Mouse (Mus musculus) testis, postnatal 14 days (tissue): ENCODE measurements around the gene Tsc1.

Experiments
- DNase-seq: peaks from one replicate; pipeline ENCODE4 v3.0.0; 2021; ENCODE audit warnings: low spot score

Tsc1 gene

DNA sequence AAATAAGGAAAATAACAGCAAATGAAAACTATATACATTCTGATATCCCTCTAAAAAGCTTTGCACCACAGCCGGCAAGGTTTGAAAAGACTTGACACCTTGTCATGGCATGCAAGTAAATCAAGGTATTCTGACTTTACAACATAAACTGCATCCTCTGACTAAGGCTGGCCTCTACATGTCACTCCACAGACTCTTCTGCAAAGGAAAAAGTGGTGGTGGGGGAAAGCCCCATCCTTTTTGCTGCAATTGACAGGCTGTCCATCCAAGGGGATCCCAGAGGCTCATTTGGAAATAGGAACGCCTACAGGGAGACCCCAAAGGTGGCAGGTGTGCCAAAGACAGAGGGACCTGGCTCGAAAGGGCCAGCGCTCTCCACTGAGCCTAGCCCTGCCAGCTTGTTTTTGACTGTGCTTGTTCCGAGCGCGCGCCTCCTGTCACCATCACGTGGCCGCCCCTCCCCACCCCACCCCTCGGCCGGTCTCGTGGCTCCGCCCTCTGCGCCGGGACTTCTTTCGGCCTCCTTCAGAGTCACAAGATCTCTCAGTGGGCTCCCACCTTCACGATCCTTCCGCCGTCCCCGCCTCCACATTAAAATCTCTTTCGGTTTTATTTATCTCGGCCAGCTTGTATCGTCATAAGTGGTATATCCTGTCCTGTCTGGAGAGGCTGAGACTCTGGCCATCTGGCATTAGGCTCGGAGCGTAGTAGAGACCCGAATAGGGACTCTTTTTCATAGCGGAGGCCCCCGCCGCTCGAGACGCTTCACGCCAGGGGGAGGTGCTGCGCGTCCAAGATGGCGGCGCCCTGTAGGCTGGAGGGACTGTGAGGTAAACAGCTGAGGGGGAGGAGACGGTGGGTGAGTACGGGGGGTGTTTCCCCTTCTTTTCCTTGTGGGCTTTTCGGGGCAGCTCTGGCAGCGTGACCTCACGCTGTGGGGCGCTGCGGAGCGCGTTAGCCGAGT is at the start of gene Tsc1:
Tsc1 (plus strand) TSS at position 768 of the 964 bp plus-strand sequence.
- peak; percentile 97 for DNase-seq

GRCm38 (mm10) chr2:28591479-28591878 is 49.5 kb upstream of the Tsc1 start:
- no peak for DNase-seq

- DNase-seq = peak; percentile 77
These were observed 48.2 kb upstream of the Tsc1 start for GRCm38 (mm10) chr2:28592809-28593208.

GRCm38 (mm10) chr2:28596021-28596420 is 45.0 kb upstream of the Tsc1 start:
- DNase-seq = no peak

GRCm38 (mm10) chr2:28596998-28597397 is 44.0 kb upstream of the Tsc1 start:
- DNase-seq = peak; percentile 47

- no peak for DNase-seq
These were observed 43.1 kb upstream of the Tsc1 start for GRCm38 (mm10) chr2:28597733-28598547.

DNA sequence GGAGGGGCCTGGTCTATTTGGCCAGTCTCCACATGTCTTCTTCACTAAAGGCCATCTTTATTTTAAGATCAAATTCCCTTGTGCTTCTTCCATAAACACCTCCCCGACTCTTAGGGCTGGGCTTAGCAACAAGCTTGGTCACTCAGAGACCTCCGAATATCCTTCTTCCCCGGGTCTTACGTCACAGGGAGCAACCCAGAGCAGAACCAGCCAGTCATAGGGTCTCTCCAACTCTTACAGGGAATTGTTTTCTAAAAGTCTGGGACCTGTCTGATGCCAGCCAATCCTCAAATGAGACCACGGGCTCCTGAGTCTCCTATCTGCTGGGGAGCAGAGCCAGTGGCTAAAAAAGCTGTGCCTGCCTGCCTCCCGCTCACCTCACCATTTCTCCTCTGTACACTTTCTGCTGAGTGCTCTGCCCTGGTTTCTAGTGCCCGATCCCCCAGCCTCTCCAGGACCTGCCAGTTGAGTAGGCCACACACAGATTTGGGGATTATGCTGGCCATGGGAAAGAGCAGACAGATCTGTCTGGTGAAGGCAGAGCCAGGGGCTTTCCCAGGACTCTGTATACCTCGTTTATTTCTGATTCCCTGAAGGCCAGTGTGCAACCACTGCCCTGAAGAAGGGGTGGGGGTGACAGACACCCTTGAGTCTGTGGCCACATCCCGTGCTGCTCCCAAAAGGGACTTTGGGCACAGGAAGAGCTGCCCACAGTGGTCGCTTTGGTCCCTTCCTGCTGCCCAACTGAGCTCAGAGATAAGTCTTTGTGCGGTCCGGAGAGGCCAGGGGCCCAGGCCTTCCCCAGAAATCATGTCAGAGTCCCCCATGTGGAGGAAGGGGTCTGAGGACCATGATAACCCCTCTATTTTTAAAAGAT is 42.1 kb upstream of the Tsc1 start:
- no peak for DNase-seq

DNA sequence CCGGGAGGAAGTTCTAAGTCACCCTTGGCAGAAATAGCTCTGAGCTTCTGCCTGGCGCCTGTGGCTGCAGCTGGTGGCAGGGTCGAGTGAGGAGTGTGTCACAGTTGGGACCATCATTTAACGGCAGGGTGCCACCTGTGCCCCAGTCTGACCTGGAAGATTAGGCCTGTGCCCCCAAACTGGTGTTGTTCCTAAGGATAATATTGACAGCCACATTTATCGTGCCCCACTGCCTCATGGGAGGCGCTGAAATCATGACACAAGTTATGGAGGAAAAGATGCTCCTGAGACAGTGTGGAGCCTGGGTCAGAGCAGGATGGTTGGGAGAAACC is 41.5 kb upstream of the Tsc1 start:
- no peak for DNase-seq

DNA sequence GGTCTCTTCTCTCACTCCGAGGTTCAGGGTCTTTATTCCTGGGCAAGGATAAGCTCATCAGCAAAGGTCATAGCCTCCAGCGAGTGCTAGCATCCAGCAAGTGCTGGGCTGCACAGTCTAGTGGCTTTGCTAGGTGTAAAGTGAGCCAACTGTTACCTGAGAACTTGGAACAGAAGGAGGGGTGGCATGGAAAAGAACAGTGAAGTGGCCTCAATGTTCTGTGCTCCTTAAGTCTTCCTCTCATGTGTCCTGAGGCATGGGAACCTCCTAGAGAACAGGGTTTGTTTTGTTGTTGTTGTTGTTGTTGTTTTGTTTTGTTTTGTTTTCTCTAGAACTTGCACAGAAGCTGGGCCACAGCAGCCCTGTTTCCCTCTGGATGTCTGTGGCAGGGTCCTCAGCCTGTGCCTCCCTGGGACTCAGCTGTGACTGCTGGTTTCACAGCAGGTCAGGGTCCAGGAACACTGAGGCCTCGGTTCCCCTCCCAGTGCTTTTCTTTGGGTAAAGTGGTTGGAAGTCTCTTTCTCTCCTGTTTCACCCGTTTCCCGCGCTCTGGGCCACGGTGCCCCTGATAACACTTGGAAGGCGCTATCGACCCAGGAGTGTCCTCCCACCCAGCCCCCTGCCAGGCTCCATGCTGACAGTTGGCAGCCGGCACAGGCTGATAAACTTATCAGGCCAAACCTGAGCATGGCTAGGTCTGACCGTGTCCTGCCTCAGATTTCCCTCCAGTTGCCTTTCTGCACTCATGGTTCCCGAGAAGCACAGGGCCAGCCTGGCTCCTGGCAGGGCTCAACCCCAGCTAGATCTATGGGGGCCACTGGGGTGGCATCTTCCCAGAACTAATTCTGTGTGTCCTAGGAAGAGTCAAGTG is 39.1 kb upstream of the Tsc1 start:
- DNase-seq = no peak

- no peak for DNase-seq
These were observed 37.5 kb upstream of the Tsc1 start for GRCm38 (mm10) chr2:28603542-28603941.

- no peak for DNase-seq
These were observed 35.1 kb upstream of the Tsc1 start for GRCm38 (mm10) chr2:28605789-28606541.

GRCm38 (mm10) chr2:28606601-28607340 is 34.3 kb upstream of the Tsc1 start:
- no peak for DNase-seq

- no peak for DNase-seq
These were observed 33.5 kb upstream of the Tsc1 start for GRCm38 (mm10) chr2:28607341-28608165.

- no peak for DNase-seq
These were observed 31.2 kb upstream of the Tsc1 start for GRCm38 (mm10) chr2:28609851-28610250.

DNA sequence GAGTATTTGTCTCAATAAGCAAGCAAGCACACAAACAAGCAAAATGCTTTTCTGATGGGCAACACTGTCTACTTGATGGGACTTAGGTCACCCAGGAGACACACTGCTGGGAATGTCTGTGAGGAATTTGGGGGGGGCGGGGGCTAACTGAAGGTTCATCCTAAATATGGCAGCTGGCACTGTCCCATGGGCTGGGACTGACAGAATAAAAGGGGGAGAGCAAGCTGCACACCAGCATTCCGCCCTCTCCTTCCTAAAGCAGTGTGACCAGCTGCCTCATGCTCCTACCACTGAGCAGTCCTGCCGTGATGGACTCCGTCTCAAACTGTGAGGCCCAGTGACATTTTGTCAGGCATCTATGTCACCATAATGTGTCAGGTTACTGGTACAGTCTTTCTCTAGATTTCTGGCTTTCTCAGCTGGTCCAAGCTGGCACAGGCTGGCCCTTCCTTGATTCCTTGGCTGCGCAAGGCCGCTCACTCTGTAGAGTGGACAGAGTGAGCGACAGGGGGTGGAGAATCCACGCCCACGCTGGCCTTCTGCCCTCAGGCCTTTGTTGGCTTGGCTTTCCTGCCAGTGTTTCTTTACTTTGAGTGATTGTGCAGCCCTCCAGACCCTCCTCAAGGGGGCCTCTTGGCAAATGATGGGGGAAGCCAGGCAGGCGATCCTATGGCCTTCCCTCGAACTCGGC is 30.2 kb upstream of the Tsc1 start:
- no peak for DNase-seq

DNA sequence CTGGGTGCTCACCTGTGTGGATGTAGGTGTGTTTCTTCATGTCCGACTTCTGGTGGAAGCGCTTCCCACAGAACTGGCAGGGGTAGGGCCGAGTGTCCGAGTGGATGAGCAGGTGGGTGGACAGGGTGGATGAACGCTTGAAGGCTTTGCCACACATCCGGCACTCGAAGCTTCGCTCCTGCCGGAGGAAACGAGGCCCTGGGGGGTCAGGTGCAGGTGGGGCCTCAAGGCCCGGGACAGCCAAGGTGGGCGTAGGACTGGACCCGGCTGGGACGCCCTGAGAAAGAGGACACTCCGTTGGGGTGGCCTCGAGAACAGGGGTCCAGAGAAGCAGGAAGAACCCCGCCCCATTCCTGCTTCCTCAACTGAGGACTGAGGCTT is 29.6 kb upstream of the Tsc1 start:
- no peak for DNase-seq

DNA sequence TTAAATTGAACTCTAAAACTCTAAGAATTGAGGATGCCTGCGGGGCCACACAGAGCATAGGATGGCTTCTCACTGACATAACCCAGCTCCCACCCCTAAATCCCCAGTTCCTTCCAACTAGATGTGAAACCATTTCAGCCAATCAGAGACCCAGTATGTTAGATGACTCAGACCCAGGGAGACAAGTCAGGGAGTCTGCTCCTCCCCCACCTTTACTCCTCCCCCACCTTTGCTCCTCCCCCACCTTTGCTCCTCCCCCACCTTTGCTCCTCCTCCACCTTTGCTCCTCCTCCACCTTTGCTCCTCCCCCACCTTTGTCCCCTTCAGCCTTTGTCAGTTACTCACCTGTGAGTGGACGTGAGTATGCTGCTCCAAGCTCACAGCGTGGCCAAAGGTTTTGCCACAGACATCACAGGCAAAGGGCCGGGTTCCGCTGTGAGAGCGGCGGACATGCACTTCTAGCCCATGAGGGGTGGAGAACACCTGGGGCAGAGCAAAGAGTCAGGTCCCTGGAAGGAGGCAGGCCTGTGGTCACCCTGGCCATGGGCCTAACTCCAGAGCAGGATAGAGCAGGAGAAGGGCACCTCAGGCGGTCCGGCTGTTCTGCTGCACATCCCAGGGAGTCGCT is 28.5 kb upstream of the Tsc1 start:
- DNase-seq = no peak

DNA sequence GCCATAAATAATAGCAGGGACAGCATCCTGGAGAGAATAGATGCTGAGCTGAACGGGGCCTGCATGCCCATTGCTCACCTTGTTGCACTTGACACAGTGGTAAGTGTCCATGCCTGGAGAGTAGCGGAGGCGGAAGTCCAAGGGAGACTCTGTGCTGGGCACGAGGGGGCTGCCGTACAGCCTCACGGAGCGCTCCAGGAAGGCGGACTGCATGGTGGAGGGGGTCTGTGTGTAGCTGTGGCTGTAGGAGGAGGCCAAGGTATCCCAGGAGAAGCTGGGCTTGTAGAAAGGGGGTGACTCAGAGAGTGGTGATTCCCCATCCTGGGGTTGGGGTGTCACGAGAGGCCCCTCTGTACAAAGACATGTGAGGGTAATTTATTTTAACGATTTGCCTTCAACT is 27.4 kb upstream of the Tsc1 start:
- no peak for DNase-seq
